Mouse (Mus musculus): Measurements from ENCODE around the gene Pik3c2a.

Gene Pik3c2a

DNA sequence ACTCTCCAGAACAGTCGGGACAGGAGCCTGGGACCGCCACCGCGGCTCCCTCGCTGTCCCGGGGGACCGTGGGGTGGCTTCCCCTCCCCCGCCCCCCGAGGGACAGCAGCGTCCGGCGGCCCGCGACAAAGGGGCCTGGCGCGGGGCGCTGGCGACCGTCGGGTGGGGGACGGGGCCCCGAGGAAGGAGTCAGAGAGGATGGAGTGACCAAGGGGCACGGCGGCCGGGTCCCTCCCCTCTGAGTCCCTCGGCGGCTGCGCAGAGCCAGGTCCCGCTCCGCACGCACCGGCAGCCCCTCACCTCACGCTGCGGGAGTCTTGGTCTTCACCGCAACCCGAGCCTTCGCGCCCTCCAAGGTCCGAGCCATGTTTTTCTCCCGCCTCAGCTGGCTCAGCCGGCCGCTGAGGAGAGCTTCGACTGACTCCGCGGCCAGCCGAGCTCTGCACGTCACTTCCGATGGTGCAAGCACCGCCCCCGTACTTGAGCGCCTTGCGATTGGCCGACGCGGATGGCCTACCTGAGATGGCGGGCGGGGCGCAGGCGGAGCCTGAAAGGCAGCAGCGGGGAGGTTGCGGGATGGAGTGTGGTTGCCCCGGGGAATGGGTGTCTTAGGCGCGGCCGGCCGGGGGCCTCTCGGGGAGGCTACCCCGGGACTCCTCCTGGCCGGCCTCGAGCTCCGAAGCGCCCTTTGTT lies at the start of gene Pik3c2a:
Pik3c2a (minus strand) TSS at position 446 of the 693 bp plus-strand sequence.
- DNase-seq (ENCODE audit: low spot score in 2 of 2) = peak; percentile 98

DNA sequence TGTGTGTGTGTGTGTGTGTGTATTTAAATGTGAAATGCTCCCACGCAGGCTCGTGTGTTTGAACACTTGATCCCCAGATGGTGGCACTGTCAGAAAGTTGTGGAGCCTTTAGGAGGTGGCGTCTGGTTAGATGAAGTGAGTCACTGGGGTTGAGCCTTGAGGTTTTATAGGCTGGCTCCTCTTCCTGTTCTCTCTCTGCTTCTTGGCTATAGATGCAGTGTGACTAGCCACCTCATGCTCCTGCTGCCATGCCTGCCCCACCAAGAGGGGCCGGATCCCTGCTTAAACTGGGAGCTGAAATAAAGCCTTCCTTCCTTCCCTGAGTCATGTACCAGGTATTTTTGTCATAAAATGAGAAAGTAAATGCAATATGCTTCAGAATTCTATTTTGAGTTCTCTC lies 47.9 kb upstream of the Pik3c2a start:
- DNase-seq (ENCODE audit: low spot score in 2 of 2) = no peak

DNA sequence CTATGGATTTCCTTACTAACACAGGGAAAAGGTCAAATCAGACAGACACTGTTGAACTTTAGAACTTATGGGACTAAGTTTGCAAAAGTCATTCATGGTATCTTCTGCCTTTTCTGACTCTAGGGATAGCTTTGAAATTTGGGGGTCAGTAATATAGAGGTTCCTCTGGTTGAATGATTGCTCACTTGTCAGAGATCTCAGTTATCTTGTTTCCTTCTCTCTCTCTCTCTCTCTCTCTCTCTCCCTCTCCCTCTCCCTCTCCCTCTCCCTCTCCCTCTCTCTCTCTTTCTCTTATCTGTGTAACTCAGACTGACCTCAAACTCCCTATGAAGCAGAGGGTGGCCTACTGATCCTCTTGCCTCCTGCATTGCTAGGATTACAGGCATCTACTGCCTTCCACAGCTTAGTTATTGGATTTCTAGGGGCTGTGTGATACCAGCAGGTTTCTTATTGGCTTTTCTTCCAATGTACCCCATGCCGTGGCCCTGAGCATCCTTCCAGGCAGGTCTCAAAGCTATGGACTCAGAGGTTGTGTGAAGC lies 41.9 kb upstream of the Pik3c2a start:
- no peak for DNase-seq (ENCODE audit: low spot score in 2 of 2)

DNA sequence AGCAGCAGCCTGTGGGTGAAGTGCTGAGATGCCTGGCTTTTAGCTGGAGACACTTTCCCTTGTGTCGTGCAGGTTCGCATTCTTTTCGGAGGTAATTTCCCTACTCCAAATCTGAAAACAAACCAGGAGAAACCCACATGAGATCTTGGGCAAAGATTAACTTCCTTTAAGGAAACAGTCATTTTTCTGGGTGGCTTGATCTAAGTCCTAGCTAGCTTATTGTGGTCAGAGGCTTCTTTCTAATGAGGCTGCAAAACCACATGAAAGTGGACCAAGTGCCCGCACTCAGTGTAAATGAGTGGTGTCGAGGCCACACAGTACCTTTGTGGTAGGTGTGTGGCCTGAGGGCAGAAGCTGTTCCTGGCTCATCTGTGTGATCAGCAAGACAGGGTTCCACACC lies 41.0 kb upstream of the Pik3c2a start:
- DNase-seq (ENCODE audit: low spot score in 2 of 2) = no peak

DNA sequence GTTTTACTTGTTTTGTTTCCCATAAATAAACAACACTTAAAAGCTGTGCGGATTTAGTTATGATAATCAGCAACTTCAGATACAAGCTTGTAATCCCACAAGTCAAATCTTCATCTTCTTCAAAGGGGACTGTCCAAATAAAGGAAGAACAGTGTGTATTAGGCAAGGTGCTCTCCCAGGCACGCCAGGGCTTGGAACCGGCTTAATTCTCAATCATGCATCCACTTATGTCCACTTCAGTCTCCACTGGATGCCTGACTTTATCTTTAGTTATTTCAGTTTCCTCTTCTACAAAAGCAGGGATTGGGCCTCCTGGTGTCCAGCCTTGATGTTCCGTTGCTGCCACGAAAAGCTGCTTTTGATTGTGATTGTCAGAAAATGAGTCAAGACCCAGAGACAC lies 40.5 kb upstream of the Pik3c2a start:
- DNase-seq (ENCODE audit: low spot score in 2 of 2) = no peak

DNA sequence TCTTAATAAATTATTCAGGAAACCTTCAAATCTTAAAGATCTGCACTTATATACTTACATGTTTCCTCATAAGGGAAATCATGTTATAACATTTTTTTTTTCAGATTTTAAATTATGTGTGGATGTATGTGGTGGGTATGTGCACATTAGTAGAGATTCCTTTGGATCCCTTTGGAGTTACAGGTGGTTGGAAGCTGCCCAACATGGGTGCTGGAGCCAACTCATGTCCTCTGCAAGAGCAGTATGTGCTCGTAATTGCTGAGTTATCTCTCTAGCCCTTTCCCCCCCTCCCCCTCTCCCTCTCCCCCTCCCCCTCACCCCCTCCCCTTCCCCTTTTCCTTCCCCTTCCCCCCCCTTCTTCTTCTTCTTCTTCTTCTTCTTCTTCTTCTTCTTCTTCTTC lies 39.9 kb upstream of the Pik3c2a start:
- DNase-seq (ENCODE audit: low spot score in 2 of 2) = no peak

DNA sequence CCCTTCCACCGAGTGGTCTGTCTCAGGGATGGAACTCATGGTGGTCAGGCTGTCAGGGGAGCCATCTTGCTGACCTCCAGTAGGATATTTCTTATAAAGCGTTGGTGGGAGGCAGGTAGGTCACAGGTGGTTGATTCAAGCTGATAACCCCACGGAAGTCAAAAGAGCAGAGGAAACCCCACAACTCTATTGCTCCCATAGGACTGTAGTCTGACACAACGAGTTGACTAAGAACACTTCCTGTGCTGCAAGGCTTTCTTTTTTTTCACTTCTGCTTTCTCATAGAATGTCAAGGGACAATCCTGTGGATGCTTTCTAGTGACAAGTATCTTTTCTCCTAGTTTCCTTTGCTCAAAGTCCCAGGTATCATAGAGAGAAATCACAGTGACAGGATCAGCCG lies 33.0 kb upstream of the Pik3c2a start:
- DNase-seq (ENCODE audit: low spot score in 2 of 2) = no peak

DNA sequence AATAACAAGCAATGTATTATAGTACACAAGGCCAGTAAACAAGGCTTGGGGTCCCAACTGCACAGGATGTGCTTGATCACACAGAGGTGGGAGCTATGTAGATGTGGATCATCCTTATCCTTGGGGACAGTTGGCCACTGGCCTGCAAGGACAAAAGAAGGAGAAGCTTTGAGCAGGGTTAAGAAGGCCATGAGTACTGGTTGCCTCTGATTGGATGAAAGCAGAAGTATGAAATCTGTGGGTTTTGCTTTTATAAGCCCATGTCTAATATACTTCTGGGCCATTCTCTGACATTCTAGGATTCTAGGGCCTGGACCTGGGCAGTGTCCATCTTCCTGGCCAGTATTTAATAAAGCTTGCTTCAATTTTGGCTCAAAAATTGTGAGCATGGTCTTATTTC lies 32.6 kb upstream of the Pik3c2a start:
- DNase-seq (ENCODE audit: low spot score in 2 of 2) = no peak

DNA sequence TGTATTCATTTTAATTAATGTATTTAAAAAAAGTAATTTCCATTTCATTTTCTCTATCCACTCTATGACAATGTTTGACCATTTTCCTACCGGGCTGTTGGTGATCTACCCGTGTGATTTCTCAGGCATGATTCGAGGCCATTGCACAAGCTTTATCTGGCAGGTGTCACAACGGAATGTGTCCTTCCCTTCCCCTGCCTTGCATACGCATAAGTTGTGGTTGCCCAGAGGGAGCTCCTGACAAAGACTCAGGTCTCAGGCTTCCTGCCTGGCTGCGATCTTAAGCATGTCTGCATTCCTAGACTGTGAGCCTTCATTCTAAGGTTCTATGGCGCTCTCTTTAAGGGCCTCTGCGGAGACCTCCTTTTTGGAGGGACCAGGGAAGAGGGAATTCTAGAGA lies 18.9 kb upstream of the Pik3c2a start:
- no peak for DNase-seq (ENCODE audit: low spot score in 2 of 2)

DNA sequence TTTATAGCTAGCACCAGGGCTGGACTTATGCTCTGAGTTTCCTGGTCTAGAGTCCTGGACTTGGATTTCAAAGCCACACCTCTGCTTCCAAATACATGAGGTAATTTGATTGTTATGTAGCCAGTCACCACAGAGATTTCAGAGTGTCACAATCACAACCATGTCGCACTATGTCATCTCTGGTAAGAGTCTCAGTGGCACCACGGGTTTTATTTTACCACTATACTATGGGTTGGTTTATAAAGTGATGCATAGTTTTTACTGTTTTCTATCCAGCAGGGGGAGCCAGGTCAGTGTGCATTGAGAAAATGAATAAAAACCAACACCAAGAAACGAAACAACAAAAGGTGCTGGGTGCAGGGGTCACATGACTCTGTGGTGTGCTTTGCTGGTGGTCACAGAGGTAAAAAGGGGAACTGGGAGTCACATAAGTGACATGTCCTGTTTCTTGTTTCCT lies 15.8 kb upstream of the Pik3c2a start:
- peak in 1 of 2 experiments; percentile 24 for DNase-seq (ENCODE audit: low spot score in 2 of 2)

DNA sequence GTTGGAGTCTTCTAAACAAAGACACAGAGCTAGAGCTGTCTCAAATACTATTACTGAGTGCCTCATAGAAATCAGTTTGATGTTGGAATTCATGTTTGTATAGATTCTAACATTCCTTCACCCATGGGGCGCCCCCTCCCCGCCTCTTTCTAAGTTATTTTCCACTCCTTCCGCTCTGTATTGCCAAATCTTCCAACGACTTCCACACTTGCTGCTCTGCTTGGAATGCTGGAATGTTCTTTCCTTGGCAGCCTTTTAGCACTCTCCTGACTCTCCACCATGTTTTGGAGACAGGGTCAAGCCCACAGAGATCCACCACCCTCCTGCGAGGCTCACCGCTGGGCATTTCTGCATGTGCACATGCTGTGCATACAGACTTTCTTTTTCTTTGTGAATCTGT lies 14.1 kb upstream of the Pik3c2a start:
- no peak for DNase-seq (ENCODE audit: low spot score in 2 of 2)

DNA sequence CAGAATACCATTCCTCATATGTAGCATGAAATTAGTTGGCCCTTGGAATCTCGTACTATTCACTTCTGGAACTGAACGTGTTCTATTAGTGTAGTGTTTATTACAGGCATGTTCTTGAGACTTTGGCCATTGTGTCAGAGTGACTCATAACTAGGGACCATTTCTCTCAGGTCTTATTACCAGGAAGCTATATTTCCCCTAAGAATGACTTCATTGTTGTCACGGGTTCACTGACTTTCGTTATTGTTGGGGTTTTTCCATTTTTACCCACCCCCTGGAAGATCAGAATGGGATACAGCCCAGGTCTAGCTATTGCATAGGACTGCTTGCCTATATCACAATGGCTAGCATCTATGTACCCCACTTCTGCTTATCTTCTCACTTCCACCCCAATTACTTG lies 13.7 kb upstream of the Pik3c2a start:
- no peak for DNase-seq (ENCODE audit: low spot score in 2 of 2)

DNA sequence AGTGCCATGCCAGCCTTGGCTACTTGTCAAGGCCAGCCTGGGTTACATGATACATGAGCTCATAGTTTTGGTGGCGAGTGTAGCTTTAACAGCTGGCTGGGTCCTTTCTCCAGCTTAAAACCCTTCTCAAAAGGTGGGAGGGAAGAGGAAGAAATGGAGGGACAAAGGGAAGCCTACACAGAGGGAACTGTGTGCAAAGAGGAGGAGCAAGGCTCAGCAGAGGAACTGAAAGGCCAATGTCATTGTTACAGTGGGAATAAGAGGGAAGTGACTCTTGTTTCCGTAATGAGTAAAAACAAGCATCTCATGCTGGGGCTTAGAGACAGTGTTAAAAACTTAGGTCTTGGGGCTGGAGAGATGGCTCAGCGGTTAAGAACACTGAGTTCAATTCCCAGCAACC lies 3.4 kb upstream of the Pik3c2a start:
- DNase-seq (ENCODE audit: low spot score in 2 of 2) = no peak

DNA sequence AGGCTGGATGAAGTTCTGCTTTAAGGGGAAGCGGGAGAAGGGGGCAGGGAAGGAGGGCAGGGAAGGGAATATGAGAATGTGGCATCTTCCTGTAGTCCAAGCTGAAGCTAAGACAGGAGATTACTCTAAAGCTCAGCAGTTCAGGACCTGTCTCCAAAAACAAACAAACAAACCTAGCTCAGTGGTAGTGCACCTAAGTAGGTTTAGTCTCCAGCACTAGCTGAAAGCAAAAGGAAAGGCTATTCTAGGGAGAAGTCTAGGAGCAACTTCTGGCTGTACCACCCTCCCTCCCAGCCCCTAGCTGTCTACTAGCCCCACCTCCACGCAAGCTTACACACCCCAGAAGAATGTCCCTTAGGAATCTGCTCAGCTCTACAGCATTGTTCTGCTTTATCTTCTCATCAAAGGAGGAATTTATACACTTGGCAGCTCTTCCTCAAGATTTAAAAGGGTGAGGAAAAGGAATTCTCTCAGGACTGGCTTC lies 1.1 kb upstream of the Pik3c2a start:
- DNase-seq (ENCODE audit: low spot score in 2 of 2) = no peak

DNA sequence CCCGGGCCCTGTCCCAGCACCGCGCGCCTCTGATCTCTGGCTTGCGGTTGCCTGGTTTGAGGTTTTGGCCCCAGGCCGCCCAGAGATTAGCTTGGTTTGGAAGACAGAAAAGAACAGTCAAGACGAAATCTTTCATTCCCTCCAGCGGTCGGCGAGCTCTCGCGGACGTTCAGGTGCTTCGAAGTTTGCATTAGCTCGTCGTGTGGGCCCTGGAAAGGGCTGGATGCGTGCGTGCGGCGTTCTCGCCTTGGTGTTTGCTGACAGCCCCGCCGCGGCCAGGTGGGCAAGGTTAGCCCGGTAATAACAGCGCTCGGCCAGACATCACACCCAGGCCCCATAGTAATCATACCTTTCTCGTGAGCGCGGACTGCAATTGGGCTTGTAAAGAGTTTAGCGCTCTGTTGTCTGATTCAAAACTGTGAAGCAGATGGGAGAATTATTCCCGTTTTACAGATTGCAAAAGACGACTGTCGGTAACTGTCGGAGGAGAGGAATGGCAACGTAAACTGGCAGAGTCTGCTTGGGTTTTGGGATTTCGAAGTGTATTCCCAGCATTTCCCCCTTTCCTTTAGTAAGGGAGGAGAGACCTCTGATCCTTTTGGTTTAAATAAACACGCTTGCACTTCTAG lies 562 bp upstream of the Pik3c2a start:
- no peak for DNase-seq (ENCODE audit: low spot score in 2 of 2)

DNA sequence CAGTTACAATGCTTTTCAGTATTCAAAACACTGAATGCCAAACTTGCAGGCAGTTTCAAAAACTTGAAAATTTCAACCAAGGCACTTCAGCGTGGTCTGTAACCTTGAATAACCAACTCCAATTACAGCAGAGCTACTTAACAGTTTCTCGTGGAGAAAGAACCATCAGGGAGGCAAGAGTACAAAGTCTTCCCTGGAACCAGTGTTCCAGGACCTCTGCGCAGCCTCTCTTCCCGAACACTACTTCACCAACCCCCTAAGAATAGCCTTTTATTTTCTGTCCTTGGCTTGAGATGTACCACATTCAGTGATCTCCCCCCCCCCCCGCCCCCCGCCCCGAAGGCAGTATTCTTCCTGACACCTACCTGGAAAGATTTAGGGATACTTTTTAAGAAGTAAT lies 1.0 kb downstream of the Pik3c2a start:
- DNase-seq (ENCODE audit: low spot score in 2 of 2) = no peak

DNA sequence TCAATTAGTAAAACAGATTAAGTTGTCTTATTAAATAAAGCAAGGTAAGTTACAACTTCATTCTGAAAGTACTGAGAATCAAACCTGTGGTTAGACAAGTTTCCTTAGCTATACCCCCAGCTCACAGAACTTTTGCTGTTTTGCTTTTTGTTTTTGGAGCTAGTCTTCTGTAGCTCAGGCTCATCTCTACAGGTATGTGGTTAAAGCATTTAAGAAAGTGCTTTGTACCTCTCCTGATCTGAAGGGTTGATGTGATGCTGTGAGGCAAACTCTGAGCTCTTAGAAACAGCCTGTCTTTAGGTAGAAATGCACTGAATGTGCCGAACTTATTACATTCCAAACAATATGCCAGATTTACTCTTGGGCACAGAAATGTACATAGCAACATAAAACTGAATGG lies 1.9 kb downstream of the Pik3c2a start:
- DNase-seq (ENCODE audit: low spot score in 2 of 2) = no peak

DNA sequence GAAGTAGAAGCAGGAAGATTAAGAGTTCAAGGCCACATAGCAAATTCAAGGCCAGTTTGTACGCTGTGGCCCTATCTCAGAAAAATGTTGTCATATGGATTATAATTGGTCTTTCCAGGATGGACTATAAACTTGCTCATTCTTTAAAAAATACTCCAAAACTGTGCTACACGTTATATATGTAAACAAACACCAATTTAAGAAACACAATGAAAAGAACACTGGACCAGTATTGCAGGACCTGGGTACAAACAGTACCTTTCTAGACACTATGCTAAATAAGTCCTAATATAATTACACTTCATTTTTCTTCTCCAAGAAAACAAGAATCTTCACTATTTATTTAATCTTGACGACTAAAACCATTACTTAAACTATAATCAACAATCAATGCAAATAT lies 11.6 kb downstream of the Pik3c2a start:
- DNase-seq (ENCODE audit: low spot score in 2 of 2) = no peak

DNA sequence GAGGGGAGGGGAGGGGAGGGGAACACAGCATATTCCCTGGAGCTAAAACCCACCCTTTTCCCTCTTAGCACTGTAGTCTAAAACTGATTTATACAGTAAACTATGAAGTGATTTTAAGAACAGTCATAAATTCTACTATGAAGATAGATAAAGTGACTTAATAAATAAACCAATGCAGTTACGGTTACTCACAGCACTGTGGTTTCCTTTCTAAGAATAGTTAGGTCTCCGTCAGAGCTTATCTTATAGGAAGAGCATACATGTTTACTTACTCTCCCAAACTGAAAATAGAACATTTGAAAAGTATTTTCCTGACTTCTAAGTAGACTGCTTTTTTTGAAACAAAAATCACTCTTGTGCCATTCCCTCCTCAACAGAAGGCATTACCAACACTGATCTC lies 12.3 kb downstream of the Pik3c2a start:
- DNase-seq (ENCODE audit: low spot score in 2 of 2) = no peak

DNA sequence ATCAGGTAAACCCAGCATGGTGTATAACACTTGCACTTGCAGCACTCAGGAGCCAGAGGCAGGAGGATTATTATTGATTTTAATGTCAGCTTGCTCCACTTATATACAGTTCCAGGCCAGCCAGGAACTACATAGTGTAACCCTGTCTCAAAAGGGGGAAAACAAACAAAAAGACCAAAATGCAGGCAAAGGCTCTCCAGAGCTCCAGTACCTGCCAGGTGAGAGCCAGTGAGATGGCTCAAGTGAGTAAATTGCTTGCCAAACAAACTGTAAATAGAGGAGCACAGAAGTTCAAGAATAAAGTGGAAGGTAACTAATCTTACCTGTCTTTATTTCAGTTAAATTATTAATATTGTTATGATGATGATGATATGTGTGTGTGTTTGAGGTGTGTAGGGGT lies 16.0 kb downstream of the Pik3c2a start:
- no peak for DNase-seq (ENCODE audit: low spot score in 2 of 2)

DNA sequence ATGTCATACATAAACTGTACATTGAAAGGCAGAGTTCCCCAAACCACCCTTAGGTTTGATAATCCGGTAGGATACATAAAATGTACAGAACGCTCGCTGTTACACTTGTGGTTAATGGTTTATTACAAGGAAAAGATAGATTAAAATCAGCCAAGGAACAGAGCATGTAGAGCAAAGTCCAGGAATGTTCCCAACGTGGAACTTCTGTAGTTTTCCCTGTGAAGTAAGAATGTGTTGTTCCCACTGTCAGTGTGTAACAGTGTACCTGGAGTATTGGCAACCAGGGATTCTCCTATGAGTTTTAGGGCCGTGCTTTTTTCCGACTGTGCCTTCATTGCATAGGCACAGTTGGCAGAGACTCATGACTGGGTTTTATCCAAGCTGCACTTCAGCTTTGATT lies 17.5 kb downstream of the Pik3c2a start:
- no peak for DNase-seq (ENCODE audit: low spot score in 2 of 2)

DNA sequence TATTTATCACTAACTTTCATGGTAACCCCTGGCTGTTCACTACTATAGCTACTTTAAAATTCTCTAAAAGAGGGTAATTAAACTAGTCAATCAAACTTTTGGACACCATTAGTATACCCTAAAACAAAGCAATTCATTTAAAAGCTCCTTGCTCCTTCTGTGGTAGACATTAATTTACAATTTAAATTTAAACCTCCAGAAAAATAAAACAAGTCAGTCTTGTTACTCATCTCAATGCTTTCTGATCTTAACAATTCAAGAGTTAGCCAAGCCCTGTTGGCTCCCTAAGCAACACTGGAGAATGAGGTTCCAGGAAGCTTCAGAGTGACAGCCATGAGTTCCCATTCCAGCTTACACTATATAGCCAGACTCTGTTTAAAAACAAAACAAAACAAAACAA lies 22.2 kb downstream of the Pik3c2a start:
- DNase-seq (ENCODE audit: low spot score in 2 of 2) = no peak

DNA sequence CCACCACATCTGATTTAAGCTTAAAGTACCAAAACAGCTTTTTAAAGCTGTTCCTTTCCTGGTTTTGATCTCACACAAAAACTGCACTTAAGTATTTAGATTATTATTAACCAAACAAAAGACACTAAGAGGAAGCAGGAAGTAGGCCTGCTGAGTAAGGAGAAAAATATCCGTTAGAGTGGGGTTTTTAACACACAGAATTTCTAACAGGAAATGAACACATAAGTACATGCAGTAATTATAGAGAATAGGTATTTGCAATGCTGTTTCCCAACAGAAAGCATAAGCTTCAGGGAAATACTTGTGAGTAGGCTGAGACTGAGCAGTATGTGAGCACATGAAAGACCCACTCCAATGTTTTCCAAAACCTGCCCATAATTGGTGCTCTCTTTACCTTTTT lies 33.8 kb downstream of the Pik3c2a start:
- no peak for DNase-seq (ENCODE audit: low spot score in 2 of 2)
